Mouse (Mus musculus) heart, postnatal 0 days (tissue): ENCODE measurements around the gene Jak1. TPM values are rescaled to one million over a fixed set of nuclear protein-coding genes. Genes with fewer than 3 reads are reported as not detected.

ENCODE experiments used
- ATAC-seq: fragments of 200-750 bp; cut with Nextera tagmentation; 2 replicates; pipeline ENCODE4 v1.8.0; 2017; ENCODE audit warnings: low read depth, moderate number of reproducible peaks, moderate library complexity; ENCODE audit not compliant: insufficient read depth
- DNase-seq: peaks from one replicate; pipeline ENCODE4 v3.0.0-alpha.2; 2016; ENCODE audit warnings: low spot score
- H3K27ac ChIP-seq: fragments of 300-500 bp; sonication (generic); 2 replicates; pipeline ENCODE4 v1.5.1; 2014; ENCODE audit warnings: low read depth, mild to moderate bottlenecking
- H3K27me3 ChIP-seq: fragments of 300-500 bp; sonication (generic); 2 replicates; pipeline ENCODE4 v1.6.1; 2014; ENCODE audit warnings: low read length, mixed read lengths; ENCODE audit not compliant: control insufficient read depth, insufficient read depth
- H3K36me3 ChIP-seq: fragments of 300-500 bp; sonication (generic); replicated peaks from 2 replicates; pipeline ENCODE4 v1.6.1; 2014; ENCODE audit warnings: low read length, mixed read lengths; ENCODE audit not compliant: control insufficient read depth, insufficient read depth
- H3K4me1 ChIP-seq: fragments of 300-500 bp; sonication (generic); 2 replicates; pipeline ENCODE4 v1.6.1; 2014; ENCODE audit warnings: antibody characterized with exemption; ENCODE audit not compliant: control insufficient read depth, insufficient read depth
- H3K4me2 ChIP-seq: fragments of 300-500 bp; sonication (generic); 2 replicates; pipeline ENCODE4 v1.6.1; 2014; ENCODE audit warnings: low read depth, mild to moderate bottlenecking, low read length, moderate library complexity
- H3K4me3 ChIP-seq: fragments of 300-500 bp; sonication (generic); 2 replicates; pipeline ENCODE4 v1.5.1; 2014; ENCODE audit warnings: low read depth, low read length
- H3K9ac ChIP-seq: fragments of 300-500 bp; sonication (generic); replicated peaks from 2 replicates; pipeline ENCODE4 v1.6.1; 2014; ENCODE audit warnings: low read depth, low read length, mixed read lengths
- H3K9me3 ChIP-seq: fragments of 300-500 bp; sonication (generic); replicated peaks from 2 replicates; pipeline ENCODE4 v1.6.1; 2016; ENCODE audit warnings: low read length; ENCODE audit not compliant: control insufficient read depth
- CTCF ChIP-seq: IDR thresholded peaks from 2 replicates; pipeline ENCODE4 v1.5.1; 2016; ENCODE audit warnings: antibody characterized with exemption, control low read depth, low read depth
- EP300 ChIP-seq: IDR thresholded peaks from 2 replicates; pipeline ENCODE4 v1.6.1; 2016; ENCODE audit warnings: antibody characterized with exemption, low read depth
- WGBS: fragments of 180-500 bp; shearing (Covaris S2); extraction: QIAGEN DNeasy Blood & Tissue Kit; methylation state at CpG from one replicate; pipeline ENCODE4 v1.1.7; 2014; 5-methylcytosine and 5-hydroxymethylcytosine counted together
- polyA plus RNA-seq: library from polyadenylated mRNA; unstranded; fragments of >200 nt; fragmentation: Nextera tagmentation; extraction: Ambion mirVana; gene quantifications from 2 replicates; pipeline ENCODE4 v1.2.1, GENCODE M21; 2015
- total RNA-seq: library from RNA; depleted of rRNA; stranded (reverse); fragments of >200 nt; gene quantifications from 2 replicates; pipeline ENCODE4 v1.2.3, GENCODE M21; 2014; ENCODE audit warnings: low replicate concordance

Gene Jak1
- total and polyA plus RNA-seq, 2 experiments from 2014 or later, result 44.2 to 63.4 TPM

DNA sequence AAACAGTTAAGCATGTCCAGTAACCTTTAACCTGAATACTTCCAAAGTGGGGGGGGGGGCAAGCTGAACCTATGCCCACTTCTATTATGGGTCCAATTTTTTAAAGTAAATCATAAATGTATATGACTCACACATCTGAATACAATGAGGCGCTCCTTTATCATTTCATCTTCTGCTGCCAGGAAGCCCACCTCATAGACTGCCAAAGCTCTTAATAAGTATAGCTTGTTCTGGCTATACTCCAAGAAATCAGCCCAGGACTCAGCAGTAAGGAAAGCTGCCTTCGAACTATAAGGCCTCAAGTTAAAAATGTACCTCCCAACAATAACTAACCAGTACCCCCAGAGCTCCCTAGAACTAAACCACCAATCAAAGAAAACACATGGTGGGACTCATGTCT is 44.1 kb downstream of the Jak1 start:
- no peaks in the 10 kb centered on the region for H3K9me3 ChIP-seq
- no peaks in the 10 kb centered on the region for H3K36me3 ChIP-seq
- no peak overlapping the region for H3K9ac ChIP-seq
- H3K4me2 ChIP-seq, result no peak overlapping the region
- peak overlapping the region; percentile 63 for H3K27ac ChIP-seq
- WGBS, result 31% methylated on average over 2 of the region's 2 CpGs
- H3K4me3 ChIP-seq, result no peak overlapping the region
- no peak for TF ChIP-seq EP300
- ATAC-seq (no peak), DNase-seq (no peak)
- H3K4me1 ChIP-seq, result peaks cover 28% of the 10 kb centered on the region
- H3K27me3 ChIP-seq, result no peaks in the 10 kb centered on the region

GRCm38 (mm10) chr4:101219839-101220238 is 45.2 kb downstream of the Jak1 start:
- TF ChIP-seq CTCF, result no peak
- TF ChIP-seq EP300, result no peak
- H3K4me1 ChIP-seq, result peaks cover 28% of the 10 kb centered on the region
- H3K4me3 ChIP-seq, result no peak overlapping the region
- H3K4me2 ChIP-seq, result no peak overlapping the region
- no peaks in the 10 kb centered on the region for H3K9me3 ChIP-seq
- 41% methylated on average over 2 of the region's 2 CpGs for WGBS
- no peak overlapping the region for H3K9ac ChIP-seq
- no peaks in the 10 kb centered on the region for H3K36me3 ChIP-seq
- H3K27me3 ChIP-seq, result no peaks in the 10 kb centered on the region
- ATAC-seq, result no peak
- DNase-seq, result no peak
- peak overlapping the region; percentile 13; the same call in 1 of the 2 replicates for H3K27ac ChIP-seq

GRCm38 (mm10) chr4:101217026-101217540 is 48.0 kb downstream of the Jak1 start:
- peaks cover 27% of the 10 kb centered on the region for H3K4me1 ChIP-seq
- no peaks in the 10 kb centered on the region for H3K9me3 ChIP-seq
- DNase-seq (no peak), ATAC-seq (no peak)
- 67% methylated on average over 2 of the region's 2 CpGs for WGBS
- TF ChIP-seq EP300, result no peak
- TF ChIP-seq CTCF, result no peak
- no peak overlapping the region for H3K4me2 ChIP-seq
- no peak overlapping the region for H3K9ac ChIP-seq
- H3K4me3 ChIP-seq, result no peak overlapping the region
- no peaks in the 10 kb centered on the region for H3K27me3 ChIP-seq
- no peaks in the 10 kb centered on the region for H3K36me3 ChIP-seq
- peak overlapping the region; percentile 14 for H3K27ac ChIP-seq

- no peak overlapping the region for H3K27ac ChIP-seq
- ATAC-seq (no peak), DNase-seq (no peak)
- no peak overlapping the region for H3K9ac ChIP-seq
- no peaks in the 10 kb centered on the region for H3K9me3 ChIP-seq
- no peaks in the 10 kb centered on the region for H3K27me3 ChIP-seq
- no peaks in the 10 kb centered on the region for H3K36me3 ChIP-seq
- H3K4me2 ChIP-seq, result no peak overlapping the region
- TF ChIP-seq EP300, result no peak
- no peak for TF ChIP-seq CTCF
- 77% methylated on average over 4 of the region's 4 CpGs for WGBS
- no peak overlapping the region for H3K4me3 ChIP-seq
- peaks cover 27% of the 10 kb centered on the region for H3K4me1 ChIP-seq
Observed at GRCm38 (mm10) chr4:101216286-101216685, 48.8 kb downstream of the Jak1 start.

- WGBS, result 75% methylated on average over 2 of the region's 2 CpGs
- TF ChIP-seq EP300, result no peak
- TF ChIP-seq CTCF, result no peak
- H3K9me3 ChIP-seq, result no peaks in the 10 kb centered on the region
Observed at GRCm38 (mm10) chr4:101213477-101213876, 51.6 kb downstream of the Jak1 start.

GRCm38 (mm10) chr4:101207492-101207891 is 57.6 kb downstream of the Jak1 start:
- no peak for ATAC-seq
- Histone ChIP-seq H3K27ac (no peak overlapping the region), H3K9ac (no peak overlapping the region), H3K4me3 (no peak overlapping the region), H3K4me2 (no peak overlapping the region), H3K9me3 (no peaks in the 10 kb centered on the region), H3K27me3 (no peaks in the 10 kb centered on the region), H3K4me1 (peaks cover 10% of the 10 kb centered on the region; the same call in 1 of the 2 replicates), H3K36me3 (no peaks in the 10 kb centered on the region)
- WGBS, result 65% methylated on average over 2 of the region's 2 CpGs
- DNase-seq, result no peak
- TF ChIP-seq CTCF (no peak), EP300 (no peak)

More at GRCm38 (mm10) chr4:101213477-101213876, 51.6 kb downstream of the Jak1 start:
- Histone ChIP-seq H3K9ac (no peak overlapping the region), H3K36me3 (no peaks in the 10 kb centered on the region), H3K4me2 (no peak overlapping the region), H3K27me3 (no peaks in the 10 kb centered on the region), H3K4me3 (no peak overlapping the region), H3K27ac (no peak overlapping the region), H3K4me1 (peaks cover 15% of the 10 kb centered on the region)
- no peak for ATAC-seq
- DNase-seq, result no peak
